Mouse (Mus musculus): ENCODE results near the gene Irgq. TPM values are rescaled to one million over a fixed set of nuclear protein-coding genes. Genes with fewer than 3 reads are reported as not detected.

Gene Irgq
- 1 to 10 TPM; 3.9 to 6.5 TPM for polyA plus RNA-seq (2017; shearing (Covaris generic))

GRCm38 (mm10) chr7:24530062-24530931 lies at the start of gene Irgq:
Gene Irgq, plus strand, starts transcription at chr7:24530689.

DNA sequence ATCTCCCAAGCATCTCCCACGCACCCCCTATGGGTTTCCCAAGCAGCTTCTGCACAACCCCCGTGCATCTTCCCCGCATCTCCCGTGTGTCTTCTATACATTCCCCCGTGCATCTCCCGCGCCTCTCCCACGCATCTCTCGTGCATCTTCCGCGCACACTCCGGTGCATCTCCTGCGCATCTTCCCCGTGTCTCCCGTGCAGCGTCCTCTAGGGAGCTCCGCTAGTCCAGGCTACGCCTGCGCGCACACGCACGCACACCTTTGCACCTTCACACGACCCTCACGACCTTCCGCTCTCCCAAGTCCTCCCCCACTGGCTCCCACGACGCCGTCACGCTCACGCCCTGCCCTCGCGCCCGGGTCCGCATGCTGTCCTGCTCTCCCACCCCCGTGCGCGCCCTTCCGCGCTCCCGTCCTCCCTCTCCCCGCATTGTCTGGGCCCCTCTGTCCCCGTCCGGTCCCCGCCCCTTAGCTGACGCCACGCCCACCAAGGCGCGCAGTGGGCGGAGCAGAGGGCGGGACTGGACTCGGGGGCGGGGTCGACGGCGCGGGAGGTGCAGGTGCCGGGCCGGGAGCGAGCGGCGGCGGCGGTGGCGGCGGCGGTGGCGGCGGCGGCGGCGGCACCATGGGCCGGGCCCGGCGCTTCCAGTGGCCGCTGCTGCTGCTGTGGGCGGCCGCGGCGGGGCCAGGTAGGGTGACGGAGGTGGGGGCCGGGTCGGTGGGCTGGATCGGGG lies 48.8 kb upstream of the Irgq start, which contains the start of gene Cadm4:
Gene Cadm4, plus strand, starts transcription at position 550 of the 734 bp plus-strand sequence.

GRCm38 (mm10) chr7:24506838-24507725 lies 23.4 kb upstream of the Irgq start, which contains the start of gene Zfp428:
Gene Zfp428, plus strand, starts transcription at chr7:24507006.

DNA sequence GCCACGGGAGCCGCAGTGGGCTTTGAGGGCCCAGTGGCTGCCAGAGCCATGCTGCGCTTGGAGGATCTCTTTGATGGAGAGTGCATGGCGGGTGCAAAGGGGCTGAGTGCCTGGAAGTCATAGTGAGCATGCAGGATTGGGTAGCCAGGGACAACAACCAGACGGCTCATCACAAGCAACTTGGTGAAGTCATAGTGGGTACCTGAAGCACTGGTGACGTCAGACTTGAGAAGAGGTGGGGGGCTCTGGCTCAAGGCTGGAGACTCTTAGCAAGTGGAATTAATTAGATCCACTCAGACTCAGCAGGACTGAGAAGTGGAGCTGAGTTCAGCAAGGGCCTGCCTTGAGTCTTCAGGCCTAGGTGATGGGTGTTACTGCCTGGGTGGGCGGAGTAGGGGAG lies 18.1 kb upstream of the Irgq start, which contains the start of gene AC161166.1:
Gene AC161166.1, minus strand, starts transcription at position 101 of the 400 bp plus-strand sequence.

GRCm38 (mm10) chr7:24546068-24546614 lies 15.7 kb downstream of the Irgq start, which contains the start of the genes Pinlyp and Xrcc1:
Gene Pinlyp, minus strand, starts transcription at chr7:24546118.
Gene Xrcc1, plus strand, starts transcription at chr7:24546289.

GRCm38 (mm10) chr7:24587330-24588105 lies 57.0 kb downstream of the Irgq start, which contains the start of the genes Ethe1 and Zfp575:
Gene Ethe1, plus strand, starts transcription at chr7:24587543.
Gene Zfp575, minus strand, starts transcription at chr7:24587641.

Other genes starting within 250 kb of the Irgq start
- gene Zfp61, start 229.5 kb upstream of the Irgq start, polyA plus RNA-seq (2017; shearing (Covaris generic)) = 10 to 100 TPM; 20.2 to 27.5 TPM
- gene Zfp94, start 214.0 kb upstream of the Irgq start, polyA plus RNA-seq (2017; shearing (Covaris generic)) = 10 to 100 TPM; 17.0 to 17.9 TPM
- not detected for gene Tescl, start 196.8 kb upstream of the Irgq start, polyA plus RNA-seq (2017; shearing (Covaris generic))
- 1 to 10 TPM in 1 of 2 experiments, under 1 TPM in 1; 0.11 to 2.3 TPM for gene Lypd5, start 181.5 kb upstream of the Irgq start, polyA plus RNA-seq (2017; shearing (Covaris generic))
- gene Kcnn4, start 160.4 kb upstream of the Irgq start, polyA plus RNA-seq (2017; shearing (Covaris generic)) = 100 to 1,000 TPM; 350 to 423 TPM
- gene Smg9, start 131.1 kb upstream of the Irgq start, polyA plus RNA-seq (2017; shearing (Covaris generic)) = 10 to 100 TPM; 51.5 to 80.1 TPM
- under 1 TPM in 1 of 2 experiments, not detected in 1; 0.45 TPM for gene Irgc1, start 78.4 kb upstream of the Irgq start, polyA plus RNA-seq (2017; shearing (Covaris generic))
- gene Plaur, start 68.2 kb upstream of the Irgq start, polyA plus RNA-seq (2017; shearing (Covaris generic)) = 1 to 10 TPM in 1 of 2 experiments, under 1 TPM in 1; 0.65 to 3.3 TPM
- gene Cadm4, start 48.7 kb upstream of the Irgq start, polyA plus RNA-seq (2017; shearing (Covaris generic)) = under 1 TPM; 0.42 to 0.82 TPM
- gene Zfp428, start 23.7 kb upstream of the Irgq start, polyA plus RNA-seq (2017; shearing (Covaris generic)) = 1 to 10 TPM; 1.0 to 1.5 TPM
- 1 to 10 TPM in 1 of 2 experiments, not detected in 1; 1.1 TPM for gene AC161166.1, start 18.2 kb upstream of the Irgq start, polyA plus RNA-seq (2017; shearing (Covaris generic))
- gene Pinlyp, start 15.4 kb downstream of the Irgq start, polyA plus RNA-seq (2017; shearing (Covaris generic)) = not detected
- 10 to 100 TPM; 60.5 to 60.6 TPM for gene Xrcc1, start 15.6 kb downstream of the Irgq start, polyA plus RNA-seq (2017; shearing (Covaris generic))
- gene Ethe1, start 56.9 kb downstream of the Irgq start, polyA plus RNA-seq (2017; shearing (Covaris generic)) = 10 to 100 TPM; 19.5 to 23.6 TPM
- gene Zfp575, start 57.0 kb downstream of the Irgq start, polyA plus RNA-seq (2017; shearing (Covaris generic)) = under 1 TPM; 0.27 to 0.58 TPM
- 1 to 10 TPM in 1 of 2 experiments, under 1 TPM in 1; 0.71 to 1.9 TPM for gene Phldb3, start 80.1 kb downstream of the Irgq start, polyA plus RNA-seq (2017; shearing (Covaris generic))
- gene Lypd3, start 105.9 kb downstream of the Irgq start, polyA plus RNA-seq (2017; shearing (Covaris generic)) = 1 to 10 TPM in 1 of 2 experiments, under 1 TPM in 1; 0.19 to 1.1 TPM
- under 1 TPM in 1 of 2 experiments, not detected in 1; 0.36 TPM for gene Tex101, start 146.0 kb downstream of the Irgq start, polyA plus RNA-seq (2017; shearing (Covaris generic))
- gene BC049730, start 178.6 kb downstream of the Irgq start, polyA plus RNA-seq (2017; shearing (Covaris generic)) = under 1 TPM; 0.13 to 0.31 TPM
- 1 to 10 TPM in 1 of 2 experiments, not detected in 1; 2.5 TPM for gene Gm4763, start 196.2 kb downstream of the Irgq start, polyA plus RNA-seq (2017; shearing (Covaris generic))
- under 1 TPM; 0.33 to 0.34 TPM for gene Cd177, start 229.6 kb downstream of the Irgq start, polyA plus RNA-seq (2017; shearing (Covaris generic))
- gene Ceacam10, start 246.5 kb downstream of the Irgq start, polyA plus RNA-seq (2017; shearing (Covaris generic)) = 1 to 10 TPM in 1 of 2 experiments, under 1 TPM in 1; 0.82 to 1.6 TPM

Measured in inflammation-experienced regulatory T-cells (primary cell).